Mouse (Mus musculus): ENCODE data around the gene Rpl23. TPM values are rescaled to one million over a fixed set of nuclear protein-coding genes. Genes with fewer than 3 reads are reported as not detected.

The Rpl23 gene
- polyA plus RNA-seq, 1 experiment from 2014 or later = 842 TPM

DNA sequence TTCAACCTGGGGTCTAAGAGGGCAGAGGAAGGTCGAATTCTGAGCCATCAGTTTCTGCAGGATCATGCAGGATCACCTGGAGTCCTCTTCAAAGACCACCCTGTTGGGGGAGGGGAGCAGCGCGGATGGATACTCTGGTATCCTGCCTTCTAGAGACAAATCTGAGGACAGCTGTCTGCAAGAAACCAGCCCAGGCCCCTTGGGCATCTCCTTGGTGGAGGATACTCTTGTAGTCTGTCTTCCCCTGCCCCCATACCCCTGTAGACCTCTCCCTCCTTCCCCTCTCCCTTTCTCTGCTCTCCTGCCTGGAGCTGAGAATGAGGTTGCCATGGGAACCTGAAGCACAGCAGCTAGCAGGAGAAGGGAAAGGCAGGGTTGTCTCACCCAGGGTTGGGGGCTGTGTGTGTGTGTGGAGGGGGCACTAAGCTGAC lies 30.3 kb upstream of the Rpl23 start:
- Histone ChIP-seq H3K9ac (ENCODE audit: low read depth, low read length) (no peak overlapping the region), H3K9me3 (ENCODE audit: control insufficient read depth, low read length) (no peaks in the 10 kb centered on the region), H3K27ac (ENCODE audit: low read depth, low read length) (no peak overlapping the region; the same call in 1 of the 2 replicates), H3K27me3 (replicated peaks; ENCODE audit: control insufficient read depth, insufficient read depth, low read length) (no peaks in the 10 kb centered on the region), H3K4me3 (ENCODE audit: low read depth, low read length) (no peak overlapping the region), H3K4me1 (replicated peaks; ENCODE audit: control insufficient read depth, insufficient read depth, low read length) (peaks cover 71% of the 10 kb centered on the region), H3K4me2 (no peak overlapping the region), H3K36me3 (ENCODE audit: control insufficient read depth, insufficient read depth, low read length) (peaks cover 5% of the 10 kb centered on the region; the same call in 1 of the 2 replicates)
- DNase-seq (ENCODE audit: low spot score) (no peak), ATAC-seq (replicated peaks; ENCODE audit: low FRiP score) (no peak)
- WGBS = 53% methylated on average over 3 of the region's 3 CpGs

DNA sequence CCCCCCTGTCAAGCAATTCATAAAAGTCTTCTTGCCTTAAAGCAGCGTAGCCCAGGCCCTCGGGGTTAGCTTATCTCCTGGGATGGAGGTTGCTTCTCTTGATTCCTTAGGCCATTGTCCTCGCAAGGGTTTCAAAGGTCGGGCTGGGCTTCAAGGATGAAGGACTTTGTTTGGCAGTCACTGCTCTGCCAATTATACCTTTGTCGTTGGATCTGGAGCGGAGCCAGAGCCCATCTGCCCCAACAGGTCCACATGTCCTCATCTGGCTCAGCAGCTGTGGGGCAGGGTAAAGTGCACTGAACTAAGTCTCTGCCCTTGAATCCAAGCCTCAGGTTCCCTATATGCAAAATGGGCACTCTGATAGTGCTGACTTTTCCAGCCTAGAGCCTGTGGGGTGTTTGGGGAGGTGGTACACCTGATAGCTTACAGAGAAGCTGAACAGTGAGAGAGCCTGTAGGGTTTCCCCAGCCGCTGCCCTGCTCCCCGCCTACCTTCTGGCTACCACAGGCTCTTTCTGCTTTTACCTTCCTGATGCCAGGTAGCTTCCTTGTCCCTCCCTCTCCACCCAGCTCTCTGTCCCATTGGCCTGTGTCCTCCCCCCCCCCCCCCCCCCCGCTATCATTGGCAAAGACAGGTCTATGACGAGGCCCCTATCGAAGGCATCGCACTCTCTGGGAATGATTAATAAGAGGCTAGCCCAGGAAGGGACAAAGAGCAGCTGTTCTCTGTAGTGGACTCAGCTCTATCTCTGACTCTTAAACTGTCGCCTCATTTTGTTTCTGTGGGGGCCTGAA lies 29.5 kb upstream of the Rpl23 start:
- DNase-seq (ENCODE audit: low spot score) (no peak), ATAC-seq (replicated peaks; ENCODE audit: low FRiP score) (no peak)
- Histone ChIP-seq H3K9ac (ENCODE audit: low read depth, low read length) (no peak overlapping the region), H3K9me3 (ENCODE audit: control insufficient read depth, low read length) (no peaks in the 10 kb centered on the region), H3K27ac (ENCODE audit: low read depth, low read length) (peak overlapping the region; percentile 26), H3K36me3 (ENCODE audit: control insufficient read depth, insufficient read depth, low read length) (peaks cover 10% of the 10 kb centered on the region; the same call in 1 of the 2 replicates), H3K27me3 (replicated peaks; ENCODE audit: control insufficient read depth, insufficient read depth, low read length) (no peaks in the 10 kb centered on the region), H3K4me1 (replicated peaks; ENCODE audit: control insufficient read depth, insufficient read depth, low read length) (peaks cover 65% of the 10 kb centered on the region), H3K4me2 (peak overlapping the region; percentile 5), H3K4me3 (ENCODE audit: low read depth, low read length) (no peak overlapping the region)
- 58% methylated on average over 12 of the region's 13 CpGs for WGBS

DNA sequence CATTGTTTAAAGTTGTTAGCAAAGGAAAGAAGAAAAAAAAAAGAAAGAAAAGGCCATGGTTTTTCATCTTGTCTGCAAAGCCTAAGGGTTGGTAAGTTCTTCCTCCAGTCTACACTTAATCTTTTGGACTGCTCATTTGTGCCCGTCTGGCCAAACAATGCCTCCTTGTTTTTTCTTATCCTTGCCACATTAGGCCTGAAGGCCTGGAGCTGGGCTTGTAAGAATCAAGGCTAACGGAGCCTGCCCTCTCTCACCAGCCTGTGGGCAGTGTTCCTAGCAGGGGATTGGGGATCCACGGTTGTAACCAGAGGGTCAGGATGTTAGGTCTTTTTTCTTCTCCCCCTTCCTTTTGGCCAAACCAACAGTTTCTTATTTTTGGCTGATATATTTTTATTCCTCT lies 28.7 kb upstream of the Rpl23 start:
- H3K27ac ChIP-seq (ENCODE audit: low read depth, low read length) = peak overlapping the region; percentile 26; the same call in 1 of the 2 replicates
- H3K36me3 ChIP-seq (ENCODE audit: control insufficient read depth, insufficient read depth, low read length) = peaks cover 10% of the 10 kb centered on the region; the same call in 1 of the 2 replicates
- no peak overlapping the region for H3K9ac ChIP-seq (ENCODE audit: low read depth, low read length)
- ATAC-seq (replicated peaks; ENCODE audit: low FRiP score) (no peak), DNase-seq (ENCODE audit: low spot score) (no peak)
- 62% methylated on average over 3 of the region's 3 CpGs for WGBS
- H3K4me3 ChIP-seq (ENCODE audit: low read depth, low read length) = no peak overlapping the region
- H3K27me3 ChIP-seq (replicated peaks; ENCODE audit: control insufficient read depth, insufficient read depth, low read length) = no peaks in the 10 kb centered on the region
- no peak overlapping the region for H3K4me2 ChIP-seq
- peaks cover 71% of the 10 kb centered on the region for H3K4me1 ChIP-seq (replicated peaks; ENCODE audit: control insufficient read depth, insufficient read depth, low read length)
- H3K9me3 ChIP-seq (ENCODE audit: control insufficient read depth, low read length) = no peaks in the 10 kb centered on the region

DNA sequence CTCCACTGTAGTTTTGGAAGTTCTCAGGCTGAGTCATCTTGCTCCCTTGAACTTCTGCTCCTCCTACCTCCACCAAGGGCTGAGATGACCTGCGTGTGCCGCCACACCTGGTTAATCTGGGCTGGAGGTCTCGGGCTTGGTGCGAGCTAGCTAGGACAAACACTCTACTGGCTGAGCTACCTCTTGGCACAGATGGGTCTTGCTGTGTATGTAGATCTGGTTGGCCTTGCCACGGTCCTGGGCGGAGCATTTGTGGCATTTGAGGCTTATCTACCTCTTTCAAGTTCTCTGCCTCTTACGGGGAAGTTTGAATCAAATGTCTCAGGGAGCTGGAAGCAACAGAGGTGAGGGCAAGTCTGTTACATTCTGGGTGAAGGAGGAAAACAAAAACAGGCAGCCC lies 28.1 kb upstream of the Rpl23 start:
- Histone ChIP-seq H3K36me3 (ENCODE audit: control insufficient read depth, insufficient read depth, low read length) (peaks cover 10% of the 10 kb centered on the region; the same call in 1 of the 2 replicates), H3K27ac (ENCODE audit: low read depth, low read length) (0 out of 2 replicates have a peak overlapping the region, but pooled peaks have one; percentile 25), H3K9ac (ENCODE audit: low read depth, low read length) (0 out of 2 replicates have a peak overlapping the region, but pooled peaks have one; percentile 6), H3K4me1 (replicated peaks; ENCODE audit: control insufficient read depth, insufficient read depth, low read length) (peaks cover 73% of the 10 kb centered on the region), H3K27me3 (replicated peaks; ENCODE audit: control insufficient read depth, insufficient read depth, low read length) (no peaks in the 10 kb centered on the region), H3K4me3 (ENCODE audit: low read depth, low read length) (no peak overlapping the region), H3K9me3 (ENCODE audit: control insufficient read depth, low read length) (no peaks in the 10 kb centered on the region), H3K4me2 (no peak overlapping the region)
- WGBS = 48% methylated on average over 7 of the region's 7 CpGs
- ATAC-seq (replicated peaks; ENCODE audit: low FRiP score) (no peak), DNase-seq (ENCODE audit: low spot score) (no peak)

DNA sequence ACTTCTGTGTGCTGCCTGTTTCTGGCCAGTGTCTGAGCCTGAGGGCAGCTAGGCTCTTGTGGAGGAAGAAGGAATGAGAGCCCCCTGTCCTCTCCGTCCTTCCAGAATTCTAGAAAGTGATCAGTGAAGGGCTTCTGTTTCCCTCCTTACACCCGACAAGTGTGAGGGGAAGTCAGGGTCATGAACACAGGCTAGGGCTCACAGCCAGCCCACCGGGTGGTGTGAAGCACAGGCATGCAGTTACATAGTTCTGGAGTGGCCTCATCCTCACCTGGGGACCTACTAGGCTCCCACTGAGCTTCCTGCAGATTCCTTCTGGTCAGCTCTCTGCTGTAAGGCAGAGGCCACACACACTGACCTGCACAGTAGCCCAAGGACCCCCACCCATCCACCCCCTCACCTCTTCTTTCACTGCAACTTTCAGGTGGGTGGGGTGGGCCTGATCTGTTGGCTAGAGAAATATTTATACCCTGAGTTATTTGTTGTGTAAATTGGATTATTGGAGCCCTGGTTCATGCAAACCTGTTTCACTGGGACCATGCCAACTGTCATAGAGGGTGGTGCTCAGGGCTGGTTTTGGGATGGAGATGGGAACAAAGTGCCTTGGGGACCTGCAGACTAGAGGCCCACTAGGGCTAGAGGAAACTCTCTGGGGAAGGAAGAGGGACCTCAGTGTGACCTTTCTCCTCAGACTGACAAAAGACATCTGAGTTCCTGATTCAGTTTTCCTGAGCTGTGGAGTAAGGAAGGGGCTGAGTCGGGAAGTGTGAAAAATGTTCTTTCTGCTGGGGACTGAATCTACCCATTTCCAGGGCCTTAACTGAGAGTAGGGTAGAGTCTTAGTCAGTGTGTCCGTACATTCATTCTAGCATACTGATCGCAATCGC lies 27.2 kb upstream of the Rpl23 start:
- 69% methylated on average over 7 of the region's 7 CpGs for WGBS
- H3K9ac ChIP-seq (ENCODE audit: low read depth, low read length) = no peak overlapping the region
- H3K4me2 ChIP-seq = no peak overlapping the region

DNA sequence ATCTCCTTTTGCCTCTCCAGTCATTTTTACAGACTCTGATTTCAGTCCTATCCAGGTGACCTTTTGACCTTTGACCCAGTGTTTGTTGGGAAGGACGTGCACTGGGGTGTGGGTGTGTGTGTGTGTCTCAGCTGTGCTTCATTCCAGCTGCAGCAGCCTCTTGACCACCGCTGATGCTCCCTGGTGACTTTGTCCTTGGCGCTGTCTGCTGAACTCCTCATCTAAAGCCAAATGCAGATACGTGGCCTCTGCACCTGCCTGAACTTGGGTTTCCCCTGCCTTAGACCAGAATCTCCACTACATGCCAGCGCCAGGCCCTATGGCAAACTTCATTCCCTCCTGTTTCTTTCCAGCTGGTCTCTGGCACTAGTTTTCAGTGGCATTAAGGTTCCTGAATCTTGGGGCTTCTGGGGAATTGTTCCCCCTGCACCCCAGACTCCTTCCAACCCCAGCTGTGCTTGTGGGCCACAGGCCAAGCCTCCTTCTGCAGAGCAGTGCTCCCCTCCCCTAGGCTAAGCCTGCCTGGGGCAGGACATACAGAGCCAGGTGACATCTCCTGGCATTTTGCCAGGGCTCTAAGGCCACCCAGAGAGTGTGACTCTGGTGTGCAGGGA lies 26.5 kb upstream of the Rpl23 start:
- peak overlapping the region; percentile 1; the same call in 1 of the 2 replicates for H3K27ac ChIP-seq (ENCODE audit: low read depth, low read length)
- ATAC-seq (replicated peaks; ENCODE audit: low FRiP score) = no peak

More for the DNA sequence above, 27.2 kb upstream of the Rpl23 start:
- ATAC-seq (replicated peaks; ENCODE audit: low FRiP score) = no peak
- H3K4me1 ChIP-seq (replicated peaks; ENCODE audit: control insufficient read depth, insufficient read depth, low read length) = peaks cover 79% of the 10 kb centered on the region
- no peak for DNase-seq (ENCODE audit: low spot score)
- no peaks in the 10 kb centered on the region for H3K9me3 ChIP-seq (ENCODE audit: control insufficient read depth, low read length)
- H3K36me3 ChIP-seq (ENCODE audit: control insufficient read depth, insufficient read depth, low read length) = peaks cover 10% of the 10 kb centered on the region; the same call in 1 of the 2 replicates
- no peak overlapping the region for H3K4me3 ChIP-seq (ENCODE audit: low read depth, low read length)
- no peak overlapping the region; the same call in 1 of the 2 replicates for H3K27ac ChIP-seq (ENCODE audit: low read depth, low read length)
- H3K27me3 ChIP-seq (replicated peaks; ENCODE audit: control insufficient read depth, insufficient read depth, low read length) = no peaks in the 10 kb centered on the region

DNA sequence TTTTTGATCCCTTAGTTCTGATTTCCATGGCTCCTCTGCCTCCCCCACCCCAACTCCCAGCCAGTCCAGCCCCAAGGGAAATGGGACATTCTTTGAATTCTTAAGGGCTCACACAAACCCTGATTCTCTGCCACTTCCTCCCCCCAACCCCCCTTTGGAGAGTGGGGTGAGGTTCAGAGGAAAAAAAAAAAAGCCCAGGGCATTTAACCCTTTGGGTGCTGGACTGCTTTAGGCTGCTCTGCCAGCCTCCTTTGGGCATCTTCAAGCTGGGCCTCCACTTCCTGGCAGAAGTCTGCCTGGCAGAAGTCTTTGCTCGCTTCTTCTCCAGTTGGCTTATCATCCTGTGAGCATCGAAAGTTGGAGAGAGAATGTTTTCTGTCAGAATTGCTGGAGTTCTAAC lies 25.9 kb upstream of the Rpl23 start:
- no peak overlapping the region for H3K9ac ChIP-seq (ENCODE audit: low read depth, low read length)
- peak overlapping the region; percentile 1; the same call in 1 of the 2 replicates for H3K27ac ChIP-seq (ENCODE audit: low read depth, low read length)
- no peak overlapping the region for H3K4me3 ChIP-seq (ENCODE audit: low read depth, low read length)
- no peaks in the 10 kb centered on the region for H3K9me3 ChIP-seq (ENCODE audit: control insufficient read depth, low read length)
- peaks cover 10% of the 10 kb centered on the region; the same call in 1 of the 2 replicates for H3K36me3 ChIP-seq (ENCODE audit: control insufficient read depth, insufficient read depth, low read length)
- ATAC-seq (replicated peaks; ENCODE audit: low FRiP score) = no peak
- DNase-seq (ENCODE audit: low spot score) = no peak
- WGBS = 58% methylated on average over 2 of the region's 2 CpGs
- peak overlapping the region; percentile 21 for H3K4me2 ChIP-seq
- H3K4me1 ChIP-seq (replicated peaks; ENCODE audit: control insufficient read depth, insufficient read depth, low read length) = peaks cover 83% of the 10 kb centered on the region
- H3K27me3 ChIP-seq (replicated peaks; ENCODE audit: control insufficient read depth, insufficient read depth, low read length) = no peaks in the 10 kb centered on the region

More for the DNA sequence above, 26.5 kb upstream of the Rpl23 start:
- H3K27me3 ChIP-seq (replicated peaks; ENCODE audit: control insufficient read depth, insufficient read depth, low read length) = no peaks in the 10 kb centered on the region
- H3K4me2 ChIP-seq = peak overlapping the region; percentile 21
- H3K36me3 ChIP-seq (ENCODE audit: control insufficient read depth, insufficient read depth, low read length) = peaks cover 10% of the 10 kb centered on the region; the same call in 1 of the 2 replicates
- peaks cover 86% of the 10 kb centered on the region for H3K4me1 ChIP-seq (replicated peaks; ENCODE audit: control insufficient read depth, insufficient read depth, low read length)
- no peak for DNase-seq (ENCODE audit: low spot score)
- WGBS = 59% methylated on average over 5 of the region's 5 CpGs
- H3K9ac ChIP-seq (ENCODE audit: low read depth, low read length) = no peak overlapping the region
- no peaks in the 10 kb centered on the region for H3K9me3 ChIP-seq (ENCODE audit: control insufficient read depth, low read length)
- H3K4me3 ChIP-seq (ENCODE audit: low read depth, low read length) = no peak overlapping the region

DNA sequence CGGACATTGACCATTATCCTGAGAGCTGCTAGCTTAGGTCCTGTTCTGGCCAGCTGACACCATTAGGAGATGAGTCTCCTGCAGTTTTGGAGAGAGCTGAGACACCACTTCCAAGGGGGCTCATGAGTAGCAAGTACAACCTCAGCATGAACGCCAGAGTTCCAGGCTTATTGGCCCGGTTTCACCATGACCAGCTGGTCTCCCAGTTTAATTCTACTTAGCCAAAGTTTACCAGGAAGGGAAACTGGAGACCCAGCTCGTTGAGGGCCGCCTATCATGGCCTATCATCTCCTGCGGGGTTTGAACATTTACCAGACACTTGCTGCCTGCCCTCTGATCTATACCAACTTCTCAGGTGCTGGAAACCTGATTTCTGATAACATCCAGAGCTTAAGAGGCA lies 25.4 kb upstream of the Rpl23 start:
- H3K9ac ChIP-seq (ENCODE audit: low read depth, low read length) = no peak overlapping the region
- no peak for DNase-seq (ENCODE audit: low spot score)
- peak overlapping the region; percentile 62 for H3K27ac ChIP-seq (ENCODE audit: low read depth, low read length)
- no peak for ATAC-seq (replicated peaks; ENCODE audit: low FRiP score)
- peaks cover 10% of the 10 kb centered on the region; the same call in 1 of the 2 replicates for H3K36me3 ChIP-seq (ENCODE audit: control insufficient read depth, insufficient read depth, low read length)
- H3K27me3 ChIP-seq (replicated peaks; ENCODE audit: control insufficient read depth, insufficient read depth, low read length) = no peaks in the 10 kb centered on the region
- H3K4me2 ChIP-seq = no peak overlapping the region
- no peaks in the 10 kb centered on the region for H3K9me3 ChIP-seq (ENCODE audit: control insufficient read depth, low read length)
- no peak overlapping the region for H3K4me3 ChIP-seq (ENCODE audit: low read depth, low read length)
- WGBS = 36% methylated on average over 6 of the region's 6 CpGs
- peaks cover 78% of the 10 kb centered on the region for H3K4me1 ChIP-seq (replicated peaks; ENCODE audit: control insufficient read depth, insufficient read depth, low read length)

Measured in liver, embryonic 11.5 days (tissue).